Mouse (Mus musculus) heart, adult 2 months (tissue): ENCODE measurements around the gene Sphk1.

ENCODE experiments used
- CTCF ChIP-seq: fragments of 200-600 bp; IDR thresholded peaks from 2 replicates; pipeline ENCODE4 v1.8.1; 2022; ENCODE audit warnings: antibody characterized with exemption, mild to moderate bottlenecking, moderate library complexity
- POLR2A ChIP-seq: fragments of 200-500 bp; IDR thresholded peaks from 2 replicates; pipeline ENCODE4 v1.6.1; 2011; ENCODE audit warnings: mild to moderate bottlenecking, low read depth, low read length, control low read depth; ENCODE audit not compliant: insufficient read depth

GRCm38 (mm10) chr11:116515330-116516020 lies 15.2 kb upstream of the Sphk1 start:
- TF ChIP-seq POLR2A (no peak), CTCF (no peak)
